Mouse (Mus musculus): Measurements from ENCODE around the gene Bub1.

GRCm38 (mm10) chr2:127832833-127833190, 1.1 kb upstream of the Bub1 start:
- no peak for TF ChIP-seq CTCF (IDR thresholded peaks at IDR 0.05; ENCODE audit: control insufficient read depth, insufficient read depth, insufficient replicate concordance, low read depth, low read length)
- no peak for TF ChIP-seq POLR2A (IDR thresholded peaks at IDR 0.05; ENCODE audit: control insufficient read depth, low read depth, low read length)

All from testis, adult 2 months (tissue).